Mouse (Mus musculus): ENCODE data around the gene Olfr1318.

DNA sequence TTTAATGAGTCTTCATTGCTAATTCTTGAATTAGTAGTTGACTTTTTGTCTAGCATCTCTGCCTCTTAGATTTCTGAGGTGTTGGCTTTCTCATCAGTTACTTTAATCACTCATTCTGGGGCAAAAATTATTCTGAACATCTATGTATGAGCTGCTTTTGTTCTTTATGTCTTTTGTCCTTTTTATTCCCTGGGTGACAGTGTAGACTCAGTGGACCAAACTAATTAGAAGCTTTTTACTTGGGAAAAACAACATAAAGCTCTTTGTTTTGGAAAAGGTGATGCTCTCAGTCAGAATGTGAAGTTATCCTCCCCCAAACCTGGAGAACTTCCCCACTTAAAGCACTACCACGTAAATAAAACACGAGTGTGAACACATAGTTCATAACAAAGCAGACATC lies 14.0 kb upstream of the Olfr1318 start, which contains the start of gene Olfr1317:
- TF ChIP-seq CTCF (IDR thresholded peaks at IDR 0.05; ENCODE audit: low read depth, low read length) (no peak), POLR2A (IDR thresholded peaks at IDR 0.05; ENCODE audit: extremely low read depth, insufficient read depth, low read length) (no peak)
